In the genomic region with DNA sequence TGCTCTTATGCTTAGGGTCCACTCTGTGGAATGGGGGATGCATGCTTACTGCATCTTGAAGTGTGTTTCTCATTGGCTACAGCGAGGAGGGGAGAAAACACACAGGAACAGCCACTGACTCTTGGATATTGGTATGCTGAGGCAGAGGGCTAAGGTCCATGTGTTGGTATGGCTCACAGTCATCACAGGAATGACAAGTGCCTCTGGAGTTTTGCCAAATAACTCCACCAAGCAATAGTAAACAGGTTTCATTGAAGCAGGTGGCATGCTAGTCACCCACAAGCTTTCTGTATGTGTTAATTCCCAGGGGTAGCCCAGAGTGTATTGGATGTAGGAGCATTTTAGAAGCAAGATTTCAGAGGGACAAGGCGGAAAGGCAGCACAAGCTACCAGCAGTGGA, we compare ENCODE assay signal across 25 mouse cellular contexts.
DNase-seq lines count a peak whose midpoint lies in the region; ATAC-seq and TF ChIP-seq lines count a peak whose summit lies in the region.
"Had no signal": no experiment of that assay in that cellular context is flagged by ENCODE, and none has a peak within 500 bp of the region (broad histone marks: within the 10 kb centered on the region; RNA-seq: fewer than 3 reads in every experiment).

No protein-coding gene starts in this region.

- 60% methylated on average over 2 of the region's 2 CpGs for WGBS in heart, embryonic 12.5 days
- 60% methylated on average over 2 of the region's 2 CpGs for WGBS in heart, embryonic 11.5 days (ENCODE audit: insufficient replicate concordance)
- WGBS in heart, postnatal 0 days = 55% methylated on average over 2 of the region's 2 CpGs
- WGBS in heart, embryonic 10.5 days = 82% methylated on average over 2 of the region's 2 CpGs
- 83% methylated on average over 2 of the region's 2 CpGs for WGBS in lung, embryonic 15.5 days
- WGBS in forebrain, embryonic 14.5 days = 85% methylated on average over 2 of the region's 2 CpGs
- 84% methylated on average over 2 of the region's 2 CpGs for WGBS in hindbrain, embryonic 14.5 days

- no peak overlapping the region for H3K9ac ChIP-seq in heart, embryonic 12.5 days
- no peak overlapping the region for H3K9ac ChIP-seq in heart, embryonic 11.5 days (ENCODE audit: low read depth, low read length)
- no peak overlapping the region for H3K9ac ChIP-seq in heart, postnatal 0 days (replicated peaks; ENCODE audit: low read depth, low read length)
- H3K9ac ChIP-seq in lung, embryonic 15.5 days = no peak overlapping the region
- no peak overlapping the region for H3K9ac ChIP-seq in forebrain, embryonic 14.5 days (ENCODE audit: low read length)
- no peak overlapping the region for H3K9ac ChIP-seq in hindbrain, embryonic 14.5 days
- H3K9ac ChIP-seq: forebrain, embryonic 13.5 days; limb, embryonic 15.5 days; liver, embryonic 14.5 days had no signal

- peaks cover 85% of the 10 kb centered on the region for H3K4me1 ChIP-seq in heart, embryonic 12.5 days (replicated peaks)
- peaks cover 44% of the 10 kb centered on the region for H3K4me1 ChIP-seq in heart, embryonic 11.5 days (ENCODE audit: control insufficient read depth, insufficient read depth, low read length)
- H3K4me1 ChIP-seq in heart, postnatal 0 days (ENCODE audit: control insufficient read depth, insufficient read depth) = peaks cover 55% of the 10 kb centered on the region
- peaks cover 57% of the 10 kb centered on the region for H3K4me1 ChIP-seq in heart, embryonic 10.5 days
- H3K4me1 ChIP-seq in lung, embryonic 15.5 days = peaks cover 50% of the 10 kb centered on the region
- no peaks in the 10 kb centered on the region for H3K4me1 ChIP-seq in forebrain, embryonic 14.5 days (ENCODE audit: control insufficient read depth, insufficient read depth, low read length)
- peaks cover 11% of the 10 kb centered on the region; the same call in 1 of the 2 replicates for H3K4me1 ChIP-seq in hindbrain, embryonic 14.5 days (replicated peaks; ENCODE audit: control insufficient read depth, insufficient read depth, low read length)

- DNase-seq in heart, postnatal 0 days (ENCODE audit: low spot score) = peak; percentile 51
- DNase-seq in heart, embryonic 10.5 days (ENCODE audit: low spot score) = no peak
- peak; percentile 64 for DNase-seq in lung, postnatal 25 days (ENCODE audit: low spot score)
- DNase-seq in forebrain, embryonic 14.5 days (ENCODE audit: low spot score) = no peak
- no peak for DNase-seq in hindbrain, embryonic 14.5 days (ENCODE audit: low spot score)
- DNase-seq: adrenal gland, postnatal 10 days; cerebellum, adult 8-10 months; cerebellum, postnatal 25 days; gastrocnemius, adult 2 months; gastrocnemius, postnatal 36 days; kidney, adult 9 months; kidney, postnatal 10 days; layer of hippocampus, adult 9-11 months; midbrain, embryonic 14.5 days; thymus, adult 2 months; thymus, postnatal 36 days had no signal

- H3K36me3 ChIP-seq in heart, embryonic 12.5 days = no peaks in the 10 kb centered on the region
- no peaks in the 10 kb centered on the region for H3K36me3 ChIP-seq in heart, embryonic 11.5 days (ENCODE audit: control insufficient read depth, insufficient read depth, low read length)
- no peaks in the 10 kb centered on the region for H3K36me3 ChIP-seq in heart, postnatal 0 days (replicated peaks; ENCODE audit: control insufficient read depth, insufficient read depth, low read length)
- H3K36me3 ChIP-seq in heart, embryonic 10.5 days = no peaks in the 10 kb centered on the region
- H3K36me3 ChIP-seq in lung, embryonic 15.5 days = no peaks in the 10 kb centered on the region
- no peaks in the 10 kb centered on the region for H3K36me3 ChIP-seq in forebrain, embryonic 14.5 days (ENCODE audit: control insufficient read depth, insufficient read depth, low read length)
- H3K36me3 ChIP-seq in hindbrain, embryonic 14.5 days (replicated peaks; ENCODE audit: control insufficient read depth, insufficient read depth) = no peaks in the 10 kb centered on the region
- H3K36me3 ChIP-seq: limb, embryonic 10.5 days; limb, embryonic 15.5 days had no signal

- no peak for ATAC-seq in heart, embryonic 12.5 days (ENCODE audit: insufficient number of reproducible peaks, low FRiP score)
- ATAC-seq in heart, embryonic 11.5 days (replicated peaks; ENCODE audit: insufficient number of reproducible peaks, low FRiP score, low TSS enrichment) = no peak
- ATAC-seq in heart, postnatal 0 days (ENCODE audit: insufficient read depth, low read depth) = peak; percentile 67
- ATAC-seq in lung, embryonic 15.5 days (ENCODE audit: borderline replicate concordance, extremely low read depth, low FRiP score, low TSS enrichment) = peak; percentile 49; the same call in 1 of the 2 replicates
- ATAC-seq in forebrain, embryonic 14.5 days = no peak
- no peak for ATAC-seq in hindbrain, embryonic 14.5 days (ENCODE audit: low FRiP score)
- ATAC-seq: forebrain, embryonic 13.5 days; intestine, postnatal 0 days had no signal

- no peaks in the 10 kb centered on the region for H3K9me3 ChIP-seq in heart, embryonic 12.5 days (replicated peaks)
- H3K9me3 ChIP-seq in heart, embryonic 11.5 days (replicated peaks; ENCODE audit: control insufficient read depth, low read length) = no peaks in the 10 kb centered on the region
- H3K9me3 ChIP-seq in heart, postnatal 0 days (replicated peaks; ENCODE audit: control insufficient read depth, low read length) = no peaks in the 10 kb centered on the region
- no peaks in the 10 kb centered on the region for H3K9me3 ChIP-seq in heart, embryonic 10.5 days
- H3K9me3 ChIP-seq in lung, embryonic 15.5 days = no peaks in the 10 kb centered on the region
- no peaks in the 10 kb centered on the region for H3K9me3 ChIP-seq in forebrain, embryonic 14.5 days (replicated peaks; ENCODE audit: control insufficient read depth, low read length)
- H3K9me3 ChIP-seq in hindbrain, embryonic 14.5 days (ENCODE audit: control insufficient read depth, low read length) = no peaks in the 10 kb centered on the region
- H3K9me3 ChIP-seq: forebrain, embryonic 13.5 days; limb, embryonic 10.5 days; limb, embryonic 15.5 days had no signal

- no peak for TF ChIP-seq CTCF in heart, postnatal 0 days (IDR thresholded peaks at IDR 0.05; ENCODE audit: low read depth)

- H3K27me3 ChIP-seq in heart, embryonic 12.5 days (replicated peaks) = no peaks in the 10 kb centered on the region
- H3K27me3 ChIP-seq in heart, embryonic 11.5 days (ENCODE audit: control insufficient read depth, insufficient read depth, low read length) = no peaks in the 10 kb centered on the region
- no peaks in the 10 kb centered on the region for H3K27me3 ChIP-seq in heart, postnatal 0 days (ENCODE audit: control insufficient read depth, insufficient read depth, low read length)
- H3K27me3 ChIP-seq in heart, embryonic 10.5 days (ENCODE audit: insufficient read depth, poor library complexity, severe bottlenecking) = no peaks in the 10 kb centered on the region
- no peaks in the 10 kb centered on the region for H3K27me3 ChIP-seq in lung, embryonic 15.5 days
- H3K27me3 ChIP-seq in forebrain, embryonic 14.5 days (replicated peaks; ENCODE audit: control insufficient read depth, insufficient read depth, low read length) = no peaks in the 10 kb centered on the region
- no peaks in the 10 kb centered on the region for H3K27me3 ChIP-seq in hindbrain, embryonic 14.5 days (ENCODE audit: control insufficient read depth, insufficient read depth, low read length)
- H3K27me3 ChIP-seq: CH12.LX; forebrain, embryonic 13.5 days; limb, embryonic 15.5 days had no signal

- TF ChIP-seq EP300 in heart, postnatal 0 days (IDR thresholded peaks at IDR 0.05; ENCODE audit: low read depth) = no peak

- peak overlapping the region; percentile 6; the same call in 1 of the 2 replicates for H3K27ac ChIP-seq in heart, embryonic 12.5 days (ENCODE audit: poor library complexity, severe bottlenecking)
- no peak overlapping the region for H3K27ac ChIP-seq in heart, embryonic 11.5 days (ENCODE audit: low read depth, low read length)
- peak overlapping the region; percentile 3; the same call in 1 of the 2 replicates for H3K27ac ChIP-seq in heart, postnatal 0 days (ENCODE audit: low read depth)
- no peak overlapping the region for H3K27ac ChIP-seq in heart, embryonic 10.5 days
- H3K27ac ChIP-seq in lung, embryonic 15.5 days = no peak overlapping the region
- H3K27ac ChIP-seq in forebrain, embryonic 14.5 days (ENCODE audit: low read depth, low read length) = no peak overlapping the region
- no peak overlapping the region for H3K27ac ChIP-seq in hindbrain, embryonic 14.5 days
- H3K27ac ChIP-seq: forebrain, embryonic 13.5 days; gastrocnemius, adult 2 months; limb, embryonic 15.5 days; liver, embryonic 14.5 days had no signal

- no peak overlapping the region for H3K4me2 ChIP-seq in heart, embryonic 12.5 days
- no peak overlapping the region; the same call in 1 of the 2 replicates for H3K4me2 ChIP-seq in heart, embryonic 11.5 days
- H3K4me2 ChIP-seq in heart, postnatal 0 days (ENCODE audit: low read depth, low read length) = no peak overlapping the region
- no peak overlapping the region for H3K4me2 ChIP-seq in lung, embryonic 15.5 days
- H3K4me2 ChIP-seq in forebrain, embryonic 14.5 days (ENCODE audit: low read length) = no peak overlapping the region
- no peak overlapping the region for H3K4me2 ChIP-seq in hindbrain, embryonic 14.5 days (replicated peaks)
- H3K4me2 ChIP-seq: forebrain, embryonic 13.5 days; limb, embryonic 15.5 days had no signal

- no peak overlapping the region for H3K4me3 ChIP-seq in heart, embryonic 12.5 days
- H3K4me3 ChIP-seq in heart, embryonic 11.5 days (ENCODE audit: low read depth, low read length) = no peak overlapping the region
- no peak overlapping the region for H3K4me3 ChIP-seq in heart, postnatal 0 days (ENCODE audit: low read depth, low read length)
- no peak overlapping the region for H3K4me3 ChIP-seq in heart, embryonic 10.5 days
- H3K4me3 ChIP-seq in lung, embryonic 15.5 days = no peak overlapping the region
- no peak overlapping the region for H3K4me3 ChIP-seq in forebrain, embryonic 14.5 days (ENCODE audit: low read depth, low read length)
- H3K4me3 ChIP-seq in hindbrain, embryonic 14.5 days (replicated peaks; ENCODE audit: low read length) = no peak overlapping the region
- H3K4me3 ChIP-seq: forebrain, embryonic 13.5 days; gastrocnemius, adult 2 months; limb, embryonic 10.5 days; limb, embryonic 15.5 days had no signal

Comparison
In these comparisons a context has a peak if more than half of its experiments do, and no peak if none do; other contexts are left out.
1. ATAC-seq: peak in heart, postnatal 0 days (single experiment) and lung, embryonic 15.5 days (single experiment); none in heart, embryonic 12.5 days (single experiment), heart, embryonic 11.5 days (single experiment), forebrain, embryonic 14.5 days (single experiment) and hindbrain, embryonic 14.5 days (single experiment).
2. H3K27ac ChIP-seq: peak in heart, embryonic 12.5 days (single experiment) and heart, postnatal 0 days (single experiment); none in heart, embryonic 11.5 days (single experiment), heart, embryonic 10.5 days (single experiment), lung, embryonic 15.5 days (single experiment), forebrain, embryonic 14.5 days (single experiment) and hindbrain, embryonic 14.5 days (single experiment).
3. DNase-seq: peak in heart, postnatal 0 days (single experiment) and lung, postnatal 25 days (single experiment); none in heart, embryonic 10.5 days (single experiment), forebrain, embryonic 14.5 days (single experiment) and hindbrain, embryonic 14.5 days (single experiment).